In the genomic region with DNA sequence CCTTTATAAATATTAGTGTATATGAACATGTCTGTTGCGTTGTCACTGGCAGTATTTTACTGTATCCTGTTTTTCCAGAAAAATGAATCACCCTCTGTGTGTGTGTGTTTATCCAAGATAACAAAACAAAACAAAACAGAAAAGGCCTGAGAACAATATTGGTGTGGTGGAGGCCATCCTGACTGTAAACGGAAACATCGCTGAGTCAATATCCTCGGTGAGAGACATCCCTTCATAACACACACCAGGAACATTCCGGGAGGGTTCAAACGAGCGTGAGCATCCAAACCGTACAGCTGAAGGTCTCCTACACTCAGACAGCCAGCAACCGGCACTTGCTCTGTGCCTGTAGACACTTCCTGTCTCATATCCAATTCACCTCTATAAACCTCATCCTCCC, we compare ENCODE assay signal across 11 mouse cellular contexts. TPM values are rescaled to one million over a fixed set of nuclear protein-coding genes. Genes with fewer than 3 reads are reported as not detected.
A peak's percentile ranks its signal among the peaks of the same experiment; 100 is the strongest.
DNase-seq lines count a peak whose midpoint lies in the region; ATAC-seq and TF ChIP-seq lines count a peak whose summit lies in the region.
"Had no signal": no experiment of that assay in that cellular context is flagged by ENCODE, and none has a peak within 500 bp of the region (broad histone marks: within the 10 kb centered on the region; RNA-seq: fewer than 3 reads in every experiment).

No protein-coding gene starts in this region.

- peak; percentile 62 for ATAC-seq in liver, postnatal 0 days
- ATAC-seq in granulocyte monocyte progenitor cell, adult 5-6 weeks (replicated peaks; ENCODE audit: poor library complexity, severe bottlenecking), result no peak

- no peak overlapping the region for H3K9ac ChIP-seq in liver, postnatal 0 days (replicated peaks)
- H3K9ac ChIP-seq: hindbrain, embryonic 13.5 days had no signal

- no peaks in the 10 kb centered on the region for H3K9me3 ChIP-seq in heart, embryonic 10.5 days
- H3K9me3 ChIP-seq in liver, postnatal 0 days (ENCODE audit: low read length), result no peaks in the 10 kb centered on the region
- H3K9me3 ChIP-seq: hindbrain, embryonic 13.5 days had no signal

- TF ChIP-seq EP300 in liver, postnatal 0 days (IDR thresholded peaks at IDR 0.05; ENCODE audit: low read depth), result 0 out of 2 replicates have a peak, but pooled peaks have one; percentile 29

- no peak overlapping the region for H3K4me2 ChIP-seq in liver, postnatal 0 days (ENCODE audit: low read depth, low read length)
- H3K4me2 ChIP-seq: hindbrain, embryonic 13.5 days had no signal

- peak overlapping the region; percentile 33 for H3K4me3 ChIP-seq in gastrocnemius, adult 2 months
- no peak overlapping the region for H3K4me3 ChIP-seq in heart, embryonic 10.5 days
- H3K4me3 ChIP-seq in liver, postnatal 0 days (ENCODE audit: low read depth, low read length), result no peak overlapping the region
- H3K4me3 ChIP-seq: erythroblast, embryonic 14.5 days; hindbrain, embryonic 13.5 days had no signal

- no peak for TF ChIP-seq CTCF in gastrocnemius, adult 2 months (IDR thresholded peaks at IDR 0.05)
- TF ChIP-seq CTCF in liver, postnatal 0 days (IDR thresholded peaks at IDR 0.05; ENCODE audit: low read depth), result no peak

- no peaks in the 10 kb centered on the region for H3K27me3 ChIP-seq in heart, embryonic 10.5 days (ENCODE audit: insufficient read depth, poor library complexity, severe bottlenecking)
- H3K27me3 ChIP-seq in liver, postnatal 0 days (ENCODE audit: insufficient read depth, low read length), result no peaks in the 10 kb centered on the region
- H3K27me3 ChIP-seq: hindbrain, embryonic 13.5 days had no signal

- no peak for DNase-seq in gastrocnemius, adult 2 months
- no peak for DNase-seq in gastrocnemius, postnatal 36 days
- no peak for DNase-seq in heart, embryonic 10.5 days (ENCODE audit: low spot score)
- peak; percentile 53 for DNase-seq in kidney, adult 9 months
- no peak for DNase-seq in liver, postnatal 0 days
- DNase-seq in spleen, postnatal 10 days (ENCODE audit: low spot score in 2 of 2), result no peak
- DNase-seq in cerebellum, adult 11-12 months, result no peak
- DNase-seq: cerebellum, postnatal 25 days had no signal

- 75% methylated on average over 9 of the region's 9 CpGs for WGBS in heart, embryonic 10.5 days
- 28% methylated on average over 9 of the region's 9 CpGs for WGBS in liver, postnatal 0 days (ENCODE audit: insufficient replicate concordance)

- no peaks in the 10 kb centered on the region for H3K36me3 ChIP-seq in heart, embryonic 10.5 days
- no peaks in the 10 kb centered on the region for H3K36me3 ChIP-seq in liver, postnatal 0 days (replicated peaks; ENCODE audit: insufficient read depth, low read length)
- H3K36me3 ChIP-seq: hindbrain, embryonic 13.5 days had no signal

- peaks cover 20% of the 10 kb centered on the region for H3K4me1 ChIP-seq in heart, embryonic 10.5 days
- H3K4me1 ChIP-seq in liver, postnatal 0 days (ENCODE audit: insufficient read depth), result no peaks in the 10 kb centered on the region
- H3K4me1 ChIP-seq: hindbrain, embryonic 13.5 days had no signal

- peak overlapping the region; percentile 70 for H3K27ac ChIP-seq in gastrocnemius, adult 2 months
- peak overlapping the region; percentile 65 for H3K27ac ChIP-seq in heart, embryonic 10.5 days
- peak overlapping the region; percentile 59 for H3K27ac ChIP-seq in liver, postnatal 0 days (ENCODE audit: low read depth)
- H3K27ac ChIP-seq: hindbrain, embryonic 13.5 days had no signal

- intact Hi-C loops in gastrocnemius, adult 2 months (cut with DNase I), result no loop called here
- intact Hi-C loops in gastrocnemius, postnatal 36 days (cut with DNase I), result no loop called here

RNA-seq across cellular contexts. Expression of a gene that starts 31.6 kb away (rescaled TPM):
- total RNA-seq in gastrocnemius, adult 2 months (2021), result 10 to 100 TPM; 22.4 to 31.7 TPM
- total RNA-seq in gastrocnemius, postnatal 36 days (2021), result 10 to 100 TPM; 22.9 to 25.2 TPM
- 11.5 and 11.9 TPM in 2 replicates for polyA plus RNA-seq in heart, embryonic 10.5 days (2016; fragmentation: Nextera tagmentation; extraction: Ambion mirVana)
- polyA plus RNA-seq in liver, postnatal 0 days (2015; fragmentation: Nextera tagmentation; extraction: Ambion mirVana), result 2.7 TPM in 2 replicates
- total RNA-seq in granulocyte monocyte progenitor cell, adult 5-6 weeks (2014; fragmentation: Nextera tagmentation), result not detected in 2 replicates
- not detected in 2 replicates for total RNA-seq in granulocyte monocyte progenitor cell, adult 5-6 weeks (2017)
- polyA plus RNA-seq: erythroblast, embryonic 14.5 days had no signal

Comparison
In these comparisons a context has a peak if more than half of its experiments do, and no peak if none do; other contexts are left out.
1. RNA of a gene that starts 31.6 kb away (total RNA-seq): 22.4 to 31.7 TPM in gastrocnemius, adult 2 months and 22.9 to 25.2 TPM in gastrocnemius, postnatal 36 days; not detected in granulocyte monocyte progenitor cell, adult 5-6 weeks; every median in the first group is over 10 times any median in the second.
2. Peak in every context shown above with its lines, with median percentiles within 50 percentile points of each other: H3K27ac ChIP-seq.